Mouse (Mus musculus) frontal cortex, adult 2 months (tissue): ENCODE data around the gene Olfr12. TPM values are rescaled to one million over a fixed set of nuclear protein-coding genes. Genes with fewer than 3 reads are reported as not detected.

Source experiments
- DNase-seq, 2 experiments: peaks; one replicate each; pipeline ENCODE4 v3.0.0; 2022; ENCODE audit warnings: low spot score in 1 of 2; ENCODE audit errors: extremely low spot score in 1 of 2
- polyA plus RNA-seq: library from polyadenylated mRNA; depleted of rRNA; stranded (reverse); fragments of >200 nt; gene quantifications from 2 replicates; pipeline ENCODE4 v1.2.3, GENCODE M21; 2012

Olfr12 gene
- polyA plus RNA-seq, 1 experiment, result 0.10 TPM

- DNase-seq, result no peak
Measured at GRCm38 (mm10) chr1:92638736-92639135, 21.1 kb downstream of the Olfr12 start.

GRCm38 (mm10) chr1:92640393-92640792 lies 22.8 kb downstream of the Olfr12 start:
- no peak for DNase-seq

GRCm38 (mm10) chr1:92641514-92642272 lies 24.1 kb downstream of the Olfr12 start, which contains the start of gene Cops9:
Gene Cops9, minus strand, starts transcription at chr1:92641985.
- peak; percentile 79 to 93 for DNase-seq

GRCm38 (mm10) chr1:92643691-92644090 lies 26.1 kb downstream of the Olfr12 start:
- no peak for DNase-seq

GRCm38 (mm10) chr1:92644916-92645315 lies 27.3 kb downstream of the Olfr12 start:
- DNase-seq, result no peak

- no peak for DNase-seq
Measured at GRCm38 (mm10) chr1:92646111-92646510, 28.5 kb downstream of the Olfr12 start.

- no peak for DNase-seq
Measured at GRCm38 (mm10) chr1:92646601-92647000, 29.0 kb downstream of the Olfr12 start.

GRCm38 (mm10) chr1:92647026-92647425 lies 29.4 kb downstream of the Olfr12 start:
- no peak for DNase-seq

- peak in 1 of 2 experiments; percentile 85 for DNase-seq
Measured at GRCm38 (mm10) chr1:92647752-92648151, 30.2 kb downstream of the Olfr12 start.

GRCm38 (mm10) chr1:92648197-92648596 lies 30.6 kb downstream of the Olfr12 start:
- no peak for DNase-seq

- peak; percentile 41 to 86 for DNase-seq
Measured at GRCm38 (mm10) chr1:92648673-92649072, 31.1 kb downstream of the Olfr12 start, which contains the start of gene Otos. Gene Otos, minus strand, starts transcription at chr1:92648841.

- DNase-seq, result no peak
Measured at GRCm38 (mm10) chr1:92651467-92651866, 33.9 kb downstream of the Olfr12 start.

GRCm38 (mm10) chr1:92653179-92653578 lies 35.6 kb downstream of the Olfr12 start:
- no peak for DNase-seq

GRCm38 (mm10) chr1:92654676-92655075 lies 37.1 kb downstream of the Olfr12 start:
- no peak for DNase-seq

- no peak for DNase-seq
Measured at GRCm38 (mm10) chr1:92657025-92657820, 39.6 kb downstream of the Olfr12 start.

- no peak for DNase-seq
Measured at GRCm38 (mm10) chr1:92659392-92659791, 41.8 kb downstream of the Olfr12 start.

GRCm38 (mm10) chr1:92667106-92667505 lies 49.5 kb downstream of the Olfr12 start:
- no peak for DNase-seq

GRCm38 (mm10) chr1:92669430-92669829 lies 51.8 kb downstream of the Olfr12 start:
- DNase-seq, result no peak

GRCm38 (mm10) chr1:92671326-92671725 lies 53.7 kb downstream of the Olfr12 start:
- DNase-seq, result no peak
